Mouse (Mus musculus) E14TG2a.4 (cell line): ENCODE results near the gene Hoxd8.

Experiments used
- H3K27me3 ChIP-seq: 2 replicates; pipeline ENCODE4 v1.6.1; 2014; ENCODE audit warnings: low read length, control low read depth; ENCODE audit not compliant: insufficient read depth
- H3K36me3 ChIP-seq: 2 replicates; pipeline ENCODE4 v1.6.1; 2014; ENCODE audit warnings: low read length, control low read depth; ENCODE audit not compliant: insufficient read depth
- H3K4me1 ChIP-seq: replicated peaks from 2 replicates; pipeline ENCODE4 v1.6.1; 2014; ENCODE audit warnings: low read depth, low read length, control low read depth
- H3K4me3 ChIP-seq: replicated peaks from 2 replicates; pipeline ENCODE4 v1.5.1; 2014; ENCODE audit warnings: mild to moderate bottlenecking, low read length
- H3K9me3 ChIP-seq: 2 replicates; pipeline ENCODE4 v1.6.1; 2014; ENCODE audit warnings: low read length, control low read depth
- CTCF ChIP-seq: conservative IDR thresholded peaks from 2 replicates; pipeline ENCODE4 v1.5.1; 2014; ENCODE audit warnings: low read length
- NANOG ChIP-seq: IDR thresholded peaks from 2 replicates; pipeline ENCODE4 v1.6.1; 2014; ENCODE audit warnings: borderline replicate concordance, low read length, mixed read lengths
- POU5F1 ChIP-seq: IDR thresholded peaks from 2 replicates; pipeline ENCODE4 v1.6.1; 2014; ENCODE audit warnings: low read length, borderline replicate concordance

Hoxd8 gene

DNA sequence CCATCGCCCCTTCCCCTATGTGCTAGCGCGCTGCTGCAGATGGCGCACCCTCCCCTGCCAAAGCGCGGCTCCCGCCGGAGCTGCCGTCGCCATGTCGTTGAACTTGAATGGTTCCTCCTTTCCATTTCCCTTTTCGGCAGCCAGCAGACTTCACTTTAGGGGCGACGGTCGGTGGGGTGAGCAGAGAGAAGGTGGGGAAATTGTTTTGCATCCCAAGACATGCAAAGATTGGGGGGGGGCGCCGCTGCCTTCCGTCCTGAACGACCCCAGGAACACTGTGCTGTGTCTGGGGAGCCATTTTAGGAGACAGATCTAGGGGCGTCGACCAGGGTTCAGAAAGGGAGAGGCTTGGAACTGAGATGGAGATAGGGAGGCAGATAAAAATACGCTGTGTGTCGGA, 24.4 kb upstream of the Hoxd8 start:
- Histone ChIP-seq H3K36me3 (no peaks in the 10 kb centered on the region), H3K9me3 (no peaks in the 10 kb centered on the region), H3K27me3 (peaks cover 98% of the 10 kb centered on the region), H3K4me1 (peaks cover 55% of the 10 kb centered on the region), H3K4me3 (peak overlapping the region; percentile 6; the same call in 1 of the 2 replicates)
- no peak for TF ChIP-seq CTCF
- no peak for TF ChIP-seq POU5F1
- no peak for TF ChIP-seq NANOG

DNA sequence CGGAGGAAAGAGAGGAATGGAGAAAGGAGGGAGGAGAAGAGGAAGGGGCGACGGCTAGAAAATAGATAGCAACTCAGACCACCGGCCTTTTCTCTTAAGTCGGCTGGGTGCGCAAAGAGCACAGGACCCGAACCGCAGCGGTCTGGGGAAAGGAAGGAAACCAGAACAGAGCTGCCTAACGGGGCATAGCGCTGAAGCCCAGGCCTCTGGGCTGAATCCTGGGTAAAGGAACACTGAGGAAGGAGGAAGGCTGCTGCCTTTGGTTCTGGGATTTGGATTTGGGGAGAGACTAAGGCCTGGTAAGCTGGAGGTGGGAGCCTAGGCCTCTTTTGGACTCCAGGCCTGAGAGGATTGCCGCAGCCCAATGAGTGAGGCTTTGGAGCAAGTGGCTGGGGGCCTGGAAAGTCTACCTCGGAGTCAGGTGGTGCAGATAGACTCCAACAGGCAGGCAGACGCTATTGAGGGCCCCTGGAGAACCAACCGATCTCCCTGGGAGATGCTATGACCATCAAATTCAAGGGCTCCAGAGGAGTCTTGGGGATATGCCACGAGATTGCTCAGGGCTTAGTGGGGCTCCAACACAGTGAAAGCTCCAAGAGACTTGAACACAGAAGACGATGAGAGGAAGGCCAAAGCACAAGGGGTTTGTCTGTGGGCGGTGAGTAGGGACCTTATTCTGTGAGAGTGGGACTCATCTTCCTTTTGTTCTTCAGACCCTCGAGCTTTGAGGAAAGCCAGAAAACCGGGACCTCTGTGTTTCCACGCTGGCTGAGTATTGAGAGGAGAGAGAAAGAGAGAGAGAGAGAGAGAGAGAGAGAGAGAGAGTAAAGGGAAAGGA, 23.6 kb upstream of the Hoxd8 start:
- Histone ChIP-seq H3K9me3 (no peaks in the 10 kb centered on the region), H3K36me3 (no peaks in the 10 kb centered on the region), H3K4me3 (no peak overlapping the region; the same call in 1 of the 2 replicates), H3K4me1 (peaks cover 47% of the 10 kb centered on the region), H3K27me3 (peaks cover 96% of the 10 kb centered on the region)
- TF ChIP-seq CTCF = no peak
- TF ChIP-seq POU5F1 = no peak
- TF ChIP-seq NANOG = no peak

DNA sequence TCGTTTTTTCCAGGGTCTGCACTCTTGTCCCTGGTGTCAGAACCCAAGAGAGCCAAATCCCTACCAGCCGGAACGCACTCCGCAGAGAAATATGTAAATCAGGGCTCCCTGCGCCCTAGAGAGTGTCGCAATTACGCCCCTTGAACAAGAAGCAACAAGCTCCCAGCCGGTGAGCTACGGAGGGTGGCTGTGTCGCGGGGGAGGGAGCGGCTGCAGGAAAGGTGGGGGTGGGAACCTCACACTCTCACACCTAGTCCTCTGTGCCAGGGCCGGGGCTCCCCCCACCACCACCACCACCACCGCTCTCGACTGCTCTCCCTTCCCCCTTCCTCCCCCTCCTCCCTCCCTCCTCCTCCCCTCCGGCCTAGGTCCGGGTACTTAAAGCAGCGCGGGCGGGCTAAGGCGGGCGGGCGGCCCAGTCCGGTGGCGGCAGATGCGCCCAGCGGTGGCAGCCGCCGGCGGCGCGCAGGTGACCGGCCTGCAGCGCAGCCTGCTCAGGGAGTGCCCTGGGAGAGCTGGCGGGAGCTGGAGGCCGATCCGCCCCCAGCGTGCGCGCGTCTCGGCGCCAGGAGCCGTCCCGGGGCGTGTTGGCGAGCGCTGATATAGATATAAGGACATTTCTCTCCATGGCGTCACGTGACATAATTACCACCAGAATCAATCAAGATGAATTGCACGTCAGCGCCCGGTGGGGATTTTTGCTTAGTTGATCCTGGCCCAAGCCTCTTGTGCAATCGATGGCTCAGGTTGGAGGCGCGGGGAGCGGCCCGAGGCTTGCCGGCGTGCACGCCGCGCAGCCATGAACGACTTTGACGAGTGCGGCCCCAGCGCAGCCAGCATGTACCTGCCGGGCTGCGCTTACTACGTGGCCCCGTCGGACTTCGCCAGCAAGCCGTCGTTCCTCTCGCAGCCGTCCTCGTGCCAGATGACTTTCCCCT, 22.6 kb upstream of the Hoxd8 start:
- Histone ChIP-seq H3K4me1 (peaks cover 47% of the 10 kb centered on the region), H3K9me3 (no peaks in the 10 kb centered on the region), H3K4me3 (peak overlapping the region; percentile 69), H3K27me3 (peaks cover 92% of the 10 kb centered on the region), H3K36me3 (no peaks in the 10 kb centered on the region)
- TF ChIP-seq CTCF (no peak), POU5F1 (peak; percentile 49; the same call in 1 of the 2 replicates)

DNA sequence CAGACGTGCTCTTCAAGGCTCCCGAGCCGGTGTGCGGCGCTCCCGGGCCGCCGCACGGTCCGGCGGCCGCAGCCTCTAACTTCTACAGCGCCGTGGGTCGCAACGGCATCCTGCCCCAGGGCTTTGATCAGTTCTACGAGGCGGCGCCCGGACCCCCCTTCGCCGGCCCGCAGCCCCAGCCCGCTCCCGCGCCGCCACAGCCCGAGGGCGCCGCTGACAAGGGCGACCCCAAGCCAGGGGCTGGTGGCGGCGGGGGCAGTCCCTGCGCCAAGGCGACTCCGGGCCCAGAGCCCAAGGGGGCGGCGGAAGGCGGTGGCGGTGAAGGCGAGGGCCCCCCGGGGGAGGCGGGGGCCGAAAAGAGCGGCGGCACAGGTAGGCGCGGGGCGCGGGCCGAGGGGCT, 21.6 kb upstream of the Hoxd8 start:
- Histone ChIP-seq H3K27me3 (peaks cover 92% of the 10 kb centered on the region), H3K4me3 (peak overlapping the region; percentile 69), H3K36me3 (no peaks in the 10 kb centered on the region), H3K4me1 (peaks cover 57% of the 10 kb centered on the region), H3K9me3 (no peaks in the 10 kb centered on the region)
- TF ChIP-seq NANOG = no peak
- TF ChIP-seq CTCF = no peak
- no peak for TF ChIP-seq POU5F1

DNA sequence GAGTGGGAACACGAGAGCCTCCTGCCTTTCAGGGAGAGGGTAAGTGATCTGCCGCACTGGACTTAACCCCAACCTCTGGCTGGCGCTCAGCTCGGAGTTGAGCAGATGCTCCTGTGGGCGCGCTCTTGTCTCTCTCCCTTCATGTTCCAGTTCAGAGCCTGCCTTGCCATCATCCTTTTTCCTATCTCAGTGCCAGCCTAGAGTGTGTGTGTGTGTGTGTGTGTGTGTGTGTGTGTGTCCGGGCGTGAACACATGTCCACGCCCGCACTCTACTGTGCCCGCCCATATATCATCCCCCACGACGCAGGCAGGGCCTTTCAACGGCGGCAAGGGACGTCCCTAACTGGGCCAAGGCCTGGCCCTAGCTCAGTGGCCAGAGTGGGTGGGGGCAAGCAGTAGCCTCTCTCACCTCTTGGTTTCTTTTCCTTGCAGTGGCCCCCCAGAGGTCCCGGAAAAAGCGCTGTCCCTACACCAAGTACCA, 20.9 kb upstream of the Hoxd8 start:
- Histone ChIP-seq H3K4me3 (no peak overlapping the region), H3K4me1 (peaks cover 58% of the 10 kb centered on the region), H3K27me3 (peaks cover 92% of the 10 kb centered on the region), H3K9me3 (no peaks in the 10 kb centered on the region), H3K36me3 (no peaks in the 10 kb centered on the region)
- TF ChIP-seq NANOG (no peak), CTCF (no peak), POU5F1 (no peak)

DNA sequence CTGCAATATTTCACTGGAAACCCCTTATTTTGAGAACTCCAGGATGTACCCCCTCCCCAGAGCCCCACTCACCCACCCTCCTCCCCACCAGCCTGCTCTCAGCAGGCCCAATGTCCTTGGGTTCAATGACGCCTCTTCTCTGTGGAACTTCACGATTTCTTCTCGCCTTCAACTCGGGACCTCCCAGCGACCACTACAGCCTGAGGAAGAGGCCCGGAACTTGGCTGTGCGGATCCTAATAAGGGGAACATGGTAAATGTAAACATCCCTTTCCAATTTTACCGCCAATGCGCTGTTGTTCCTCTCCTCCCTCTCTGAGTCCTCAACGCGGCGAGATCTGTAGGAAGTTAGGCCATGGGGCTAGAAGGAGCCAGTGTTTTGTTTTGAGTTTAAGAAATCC, 20.3 kb upstream of the Hoxd8 start:
- Histone ChIP-seq H3K4me3 (no peak overlapping the region), H3K36me3 (no peaks in the 10 kb centered on the region), H3K9me3 (no peaks in the 10 kb centered on the region), H3K4me1 (peaks cover 54% of the 10 kb centered on the region), H3K27me3 (peaks cover 92% of the 10 kb centered on the region)
- TF ChIP-seq CTCF (no peak), NANOG (no peak), POU5F1 (no peak)

DNA sequence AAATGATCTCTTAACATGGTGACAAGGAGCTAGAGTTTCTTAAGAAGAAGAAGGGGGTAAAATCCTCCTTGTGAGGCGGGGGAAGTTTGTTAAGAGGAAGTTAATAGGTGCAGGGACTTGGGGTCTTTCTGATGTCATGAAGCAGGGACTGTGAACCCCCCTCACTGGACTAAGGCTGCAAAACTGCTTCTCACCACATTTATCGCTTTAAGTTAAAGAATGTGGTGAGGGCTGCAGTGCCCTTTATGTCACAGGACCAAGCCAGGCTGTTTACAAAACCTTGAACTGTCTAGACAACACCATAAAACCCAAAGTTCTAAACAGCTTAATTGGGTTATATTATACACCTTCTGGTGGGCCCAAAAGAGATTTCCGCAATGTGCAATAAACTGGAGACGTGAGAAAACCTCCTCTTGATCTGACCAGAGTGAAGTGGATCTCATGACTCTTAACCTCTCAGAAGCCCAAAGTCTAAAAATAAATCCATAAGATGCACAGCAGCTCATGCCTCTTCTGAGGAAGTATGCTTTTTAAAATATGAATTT, 19.3 kb upstream of the Hoxd8 start:
- Histone ChIP-seq H3K9me3 (no peaks in the 10 kb centered on the region), H3K36me3 (no peaks in the 10 kb centered on the region), H3K4me1 (peaks cover 54% of the 10 kb centered on the region), H3K27me3 (peaks cover 92% of the 10 kb centered on the region), H3K4me3 (no peak overlapping the region)
- no peak for TF ChIP-seq NANOG
- TF ChIP-seq CTCF = no peak
- TF ChIP-seq POU5F1 = no peak

DNA sequence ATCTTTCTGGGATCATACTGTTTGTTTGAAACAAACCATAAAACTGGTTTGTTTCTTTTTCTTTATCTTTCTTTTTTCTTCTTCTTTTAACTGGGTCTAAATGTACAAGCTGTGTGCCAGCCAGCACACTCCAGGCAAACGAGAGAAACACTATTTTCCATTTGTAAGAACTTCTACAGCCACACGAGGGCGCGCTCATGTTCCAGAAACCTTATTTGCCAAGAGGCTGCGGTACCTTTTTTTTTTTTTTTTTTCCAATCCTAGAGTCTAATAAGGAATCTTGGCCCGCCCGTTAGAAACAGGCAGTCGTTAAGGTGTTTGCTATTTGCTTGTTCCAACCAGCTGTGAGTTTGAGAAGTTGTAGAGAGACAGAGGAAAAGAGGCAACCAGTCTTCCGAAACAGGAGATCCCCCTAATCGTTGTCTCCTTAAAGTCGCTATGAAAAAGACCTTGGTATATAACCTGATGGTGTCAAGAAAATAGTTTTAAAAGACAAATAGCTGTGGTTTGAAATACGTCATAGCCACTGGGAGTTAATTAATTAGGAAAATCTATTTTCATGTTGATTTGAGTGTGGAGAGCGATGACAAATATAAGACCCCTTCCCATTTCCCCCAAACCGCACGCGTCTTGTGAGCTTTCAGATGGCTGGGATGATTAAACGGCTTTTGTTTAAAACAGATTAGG, 18.0 kb upstream of the Hoxd8 start:
- H3K27me3 ChIP-seq = peaks cover 88% of the 10 kb centered on the region
- H3K9me3 ChIP-seq = no peaks in the 10 kb centered on the region
- no peak overlapping the region for H3K4me3 ChIP-seq
- peaks cover 52% of the 10 kb centered on the region for H3K4me1 ChIP-seq
- TF ChIP-seq POU5F1 = no peak
- peak; percentile 50 for TF ChIP-seq CTCF
- no peak for TF ChIP-seq NANOG
- H3K36me3 ChIP-seq = no peaks in the 10 kb centered on the region
